Mouse (Mus musculus) layer of hippocampus, postnatal 10 days (tissue): ENCODE data around the gene Aktip. TPM values are rescaled to one million over a fixed set of nuclear protein-coding genes. Genes with fewer than 3 reads are reported as not detected.

Experiments used
- DNase-seq, 2 experiments: peaks; one replicate each; pipeline ENCODE4 v3.0.0; 2021; ENCODE audit warnings: low spot score in 2 of 2
- long read RNA-seq: library from polyadenylated mRNA; stranded (forward); transcript quantifications from one replicate; pipeline ENCODE4 v2.0.0, GENCODE M21; 2023
- total RNA-seq, 2 experiments: library from RNA; stranded (reverse); gene quantifications; 2 replicates each; pipeline ENCODE4 v1.2.3; 2021

Aktip gene
- 10 to 100 TPM; 62.6 to 73.8 TPM for total RNA-seq
- long read RNA-seq, transcript Aktip-205 (10 exons, 2,079 nt) = major isoform, 59 of 122 reads
- long read RNA-seq, transcript Aktip-201 (10 exons, 1,171 nt) = minor isoform, 27 of 122 reads
- long read RNA-seq, partial matches to known transcripts = 4 of 122 reads
- long read RNA-seq, other reads (novel, unspliced or antisense) = 28 of 122 reads

DNA sequence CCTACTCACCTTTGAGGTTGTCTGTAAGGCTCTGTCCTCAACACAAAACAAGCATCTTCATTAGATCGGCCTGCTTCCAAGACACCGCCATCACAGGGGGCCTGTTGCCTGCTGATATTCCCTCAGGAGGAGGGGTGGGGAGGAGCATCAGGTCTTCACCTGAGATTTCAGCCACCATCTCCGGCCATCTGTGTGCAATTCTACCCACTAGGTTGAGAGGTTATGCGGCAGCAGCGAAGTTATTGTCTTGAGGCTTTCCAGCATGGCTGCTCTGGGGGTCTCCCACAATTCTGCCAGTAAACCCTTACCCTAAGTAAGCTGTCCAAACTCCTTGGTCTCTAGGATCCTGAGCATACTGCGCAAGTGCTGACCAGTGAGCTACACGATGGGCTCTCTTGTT, at the start of gene Aktip:
Gene Aktip, minus strand, starts transcription at position 101 of the 400 bp plus-strand sequence.
- no peak for DNase-seq

DNA sequence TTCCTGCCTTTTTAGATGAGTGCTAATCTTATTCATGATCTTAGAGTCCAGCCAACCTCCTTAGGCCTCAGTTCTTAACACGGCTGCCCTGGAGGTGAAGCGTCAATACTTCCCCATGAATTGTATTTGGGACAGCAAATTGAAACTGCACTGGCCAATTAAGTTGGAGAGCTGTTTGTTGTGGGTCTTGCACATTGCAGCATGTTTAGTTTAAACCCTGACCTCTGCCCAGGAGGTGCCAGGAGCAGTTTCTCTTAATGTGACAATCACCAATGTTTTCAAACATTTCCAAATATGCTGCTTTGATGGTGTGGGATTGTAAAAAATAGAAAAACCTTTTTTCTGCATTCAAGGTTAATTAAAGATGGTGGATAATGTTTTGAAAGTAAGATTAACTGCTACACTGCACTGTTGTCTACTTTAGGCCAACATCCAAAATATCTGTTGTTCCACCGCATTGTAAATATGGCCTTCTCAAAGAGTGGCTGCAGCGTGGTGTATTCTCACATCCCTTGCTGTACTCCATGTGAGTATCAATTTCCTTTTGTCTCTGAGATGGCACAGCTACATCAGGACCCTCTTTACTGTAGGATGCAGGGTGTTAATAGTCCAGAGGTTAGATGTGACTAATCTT, 46.2 kb upstream of the Aktip start:
- no peak for DNase-seq

DNA sequence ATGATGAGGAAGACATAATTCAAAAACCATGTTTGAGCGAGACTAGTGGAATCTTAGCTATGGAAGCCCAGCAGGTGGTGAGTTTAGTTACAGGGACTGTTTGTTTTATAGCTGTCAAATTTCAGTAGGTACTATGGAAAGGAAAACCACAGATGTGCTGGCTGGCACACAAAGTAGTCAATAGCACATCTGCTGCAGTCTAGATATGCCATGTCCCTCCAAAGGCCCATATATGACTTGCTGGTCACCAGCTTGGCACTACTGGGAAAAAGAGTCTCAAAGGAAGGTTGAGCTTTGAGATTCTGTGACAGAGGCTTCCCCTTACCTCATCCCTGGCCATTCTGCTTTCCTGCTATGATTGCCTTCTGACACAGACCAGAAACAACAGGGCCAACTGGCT, 42.9 kb upstream of the Aktip start:
- DNase-seq = no peak

DNA sequence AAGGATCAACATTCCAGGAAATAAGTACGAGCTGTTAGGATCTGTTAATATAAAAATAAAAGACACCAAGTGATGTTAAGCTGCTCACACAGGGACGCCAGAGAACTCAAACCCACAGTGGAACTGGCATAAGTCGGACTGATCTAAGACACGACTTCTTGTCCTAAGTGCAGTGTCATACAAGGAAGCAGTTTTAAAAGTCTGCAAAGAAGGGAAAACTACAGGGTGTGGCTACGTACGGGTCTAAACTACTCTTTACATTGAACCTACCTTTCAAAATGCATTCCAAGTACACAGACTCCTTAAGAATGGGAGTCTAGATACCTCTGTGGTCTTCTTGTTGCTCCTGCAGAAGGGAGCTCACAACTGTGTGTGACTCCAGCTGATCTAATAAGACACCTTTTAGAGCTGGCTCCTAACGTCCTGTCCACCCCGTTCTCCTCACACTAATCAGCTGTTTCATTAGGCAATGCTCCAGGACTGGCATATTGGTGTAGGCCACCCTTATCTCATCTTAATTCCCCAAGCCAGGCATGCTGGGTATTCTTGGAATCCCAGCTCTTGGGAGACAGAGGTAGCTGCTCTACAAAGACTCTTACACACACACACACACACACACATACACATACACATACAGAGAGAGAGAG, 42.2 kb upstream of the Aktip start:
- DNase-seq = no peak

DNA sequence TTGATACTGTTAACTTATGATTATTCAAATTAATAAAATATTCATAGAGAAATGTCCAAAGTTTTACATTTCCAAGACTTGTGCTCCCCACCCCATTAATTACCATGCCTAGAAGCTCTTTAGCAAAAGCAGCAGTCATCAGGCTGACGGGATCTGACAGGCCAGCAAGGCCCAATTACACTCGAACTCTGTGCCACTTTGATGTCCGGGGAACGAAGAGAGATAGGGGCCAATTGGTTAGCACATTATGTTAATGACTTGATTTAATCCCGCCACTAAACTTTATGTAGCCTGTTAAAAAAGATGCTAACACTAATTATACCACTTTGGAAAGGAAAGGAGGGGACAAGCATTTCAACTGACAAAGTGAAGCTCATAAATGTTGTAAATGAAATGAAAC, 41.6 kb upstream of the Aktip start:
- DNase-seq = no peak

DNA sequence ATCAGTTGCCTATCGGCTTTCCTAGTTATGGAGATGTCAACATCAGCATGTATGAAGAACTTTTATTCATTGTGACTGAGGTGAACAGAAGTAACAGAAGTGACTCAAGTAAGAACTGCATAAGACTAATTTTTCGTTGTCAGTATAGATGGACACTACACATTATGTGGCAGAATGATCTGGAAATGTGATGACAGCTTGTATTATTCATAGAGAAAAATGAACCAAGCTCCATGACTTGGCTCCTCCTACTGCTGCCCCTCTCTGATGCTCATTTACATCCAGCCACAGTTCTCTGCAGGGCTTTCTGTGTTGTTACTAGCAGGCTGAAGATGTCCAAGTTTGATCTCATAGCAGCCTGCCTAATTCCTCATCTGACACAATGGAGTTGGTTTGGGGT, 37.4 kb upstream of the Aktip start:
- no peak for DNase-seq

DNA sequence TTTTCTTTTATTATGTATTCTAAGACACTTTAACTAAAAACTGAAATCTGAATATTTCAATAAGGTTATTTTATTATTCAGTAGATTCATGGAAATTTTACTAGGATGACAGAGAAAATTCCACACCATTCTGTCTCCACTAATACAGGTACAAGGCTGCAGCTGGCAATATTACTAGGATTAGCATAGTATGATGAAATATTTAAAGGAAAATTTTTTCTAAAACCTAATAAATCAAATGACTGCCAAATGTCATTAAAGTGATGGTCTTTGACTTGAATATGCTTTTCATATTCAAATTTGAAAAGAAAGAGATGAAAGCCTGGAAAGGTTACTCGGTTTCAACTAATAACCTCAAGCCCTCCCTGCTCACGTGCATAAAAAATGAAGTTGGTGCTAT, 34.3 kb upstream of the Aktip start:
- DNase-seq = no peak

DNA sequence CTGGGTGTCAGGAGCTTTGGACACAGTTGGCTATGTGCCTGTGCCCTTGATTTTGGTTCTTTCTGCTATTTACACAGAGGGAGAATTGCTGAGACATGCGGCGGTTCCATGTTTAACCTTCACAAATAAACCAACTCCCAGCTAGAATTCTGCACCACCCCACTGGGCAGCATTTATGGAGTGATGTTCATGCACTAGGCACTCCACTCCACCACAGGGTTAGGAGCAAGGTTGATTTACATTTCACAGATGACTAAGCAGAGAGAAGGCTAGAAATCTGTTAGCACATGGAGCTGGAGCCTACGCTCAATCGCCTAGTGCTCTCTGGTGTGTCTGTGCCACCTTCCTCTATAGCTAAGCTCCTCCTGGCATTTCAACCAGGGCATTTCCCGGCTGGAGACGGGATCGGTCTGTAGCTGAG, 27.7 kb upstream of the Aktip start:
- DNase-seq = no peak

DNA sequence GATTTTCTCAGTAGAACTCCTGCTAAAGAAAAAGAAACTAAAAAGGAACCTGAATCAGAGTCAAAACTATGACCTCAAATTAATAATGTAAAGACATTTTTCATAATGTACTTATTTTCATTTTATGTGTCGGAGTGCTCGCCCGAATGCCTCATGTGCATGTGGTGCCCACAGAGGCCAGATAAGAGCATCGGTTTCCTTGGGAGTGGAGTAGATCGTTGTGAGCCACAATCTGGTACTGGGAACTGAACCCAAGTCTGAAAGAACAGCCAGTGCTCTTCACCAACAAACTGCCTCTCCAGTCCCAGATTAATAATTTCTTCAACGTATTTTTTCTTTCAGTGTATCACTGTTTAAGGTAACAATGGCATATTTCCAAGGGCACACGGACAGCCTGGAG, 24.5 kb upstream of the Aktip start:
- no peak for DNase-seq

DNA sequence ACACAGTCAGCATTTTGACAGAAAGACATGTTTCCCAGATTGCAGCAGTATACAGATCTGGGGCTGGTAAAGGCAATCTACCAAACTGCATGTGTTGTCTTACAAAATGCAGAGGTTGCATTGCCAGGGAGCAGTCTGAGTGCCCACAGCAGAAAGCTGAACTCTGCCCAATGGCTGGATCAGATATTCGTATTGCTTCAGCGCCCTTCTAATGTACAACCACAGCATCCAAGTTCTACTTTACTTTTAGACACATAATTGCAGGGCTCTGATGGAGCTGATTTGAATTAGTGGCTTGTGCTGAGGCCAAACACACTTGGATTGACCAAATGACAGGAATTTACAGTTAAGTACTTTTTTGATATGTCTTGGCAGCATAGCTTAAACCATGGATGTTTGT, 22.1 kb upstream of the Aktip start:
- no peak for DNase-seq

DNA sequence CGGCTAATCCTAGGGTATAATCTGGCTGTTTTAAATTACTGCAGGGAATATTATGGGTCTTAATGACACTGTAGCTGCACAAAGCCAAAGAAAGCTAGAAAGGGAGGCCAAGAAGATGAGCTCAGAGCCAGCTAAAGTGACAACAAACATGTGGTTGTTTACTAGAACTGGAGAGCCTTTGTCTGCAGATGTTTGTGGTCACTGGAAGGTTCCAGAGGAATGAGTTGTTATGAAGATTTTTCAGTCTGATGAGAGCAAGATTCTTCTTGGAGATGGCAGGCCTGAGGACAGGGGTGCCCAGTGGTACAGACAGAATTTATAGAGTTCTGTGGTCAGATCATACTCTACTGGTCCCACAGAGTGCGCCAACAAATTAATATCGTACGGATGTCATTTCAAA, 18.5 kb upstream of the Aktip start:
- DNase-seq = no peak

DNA sequence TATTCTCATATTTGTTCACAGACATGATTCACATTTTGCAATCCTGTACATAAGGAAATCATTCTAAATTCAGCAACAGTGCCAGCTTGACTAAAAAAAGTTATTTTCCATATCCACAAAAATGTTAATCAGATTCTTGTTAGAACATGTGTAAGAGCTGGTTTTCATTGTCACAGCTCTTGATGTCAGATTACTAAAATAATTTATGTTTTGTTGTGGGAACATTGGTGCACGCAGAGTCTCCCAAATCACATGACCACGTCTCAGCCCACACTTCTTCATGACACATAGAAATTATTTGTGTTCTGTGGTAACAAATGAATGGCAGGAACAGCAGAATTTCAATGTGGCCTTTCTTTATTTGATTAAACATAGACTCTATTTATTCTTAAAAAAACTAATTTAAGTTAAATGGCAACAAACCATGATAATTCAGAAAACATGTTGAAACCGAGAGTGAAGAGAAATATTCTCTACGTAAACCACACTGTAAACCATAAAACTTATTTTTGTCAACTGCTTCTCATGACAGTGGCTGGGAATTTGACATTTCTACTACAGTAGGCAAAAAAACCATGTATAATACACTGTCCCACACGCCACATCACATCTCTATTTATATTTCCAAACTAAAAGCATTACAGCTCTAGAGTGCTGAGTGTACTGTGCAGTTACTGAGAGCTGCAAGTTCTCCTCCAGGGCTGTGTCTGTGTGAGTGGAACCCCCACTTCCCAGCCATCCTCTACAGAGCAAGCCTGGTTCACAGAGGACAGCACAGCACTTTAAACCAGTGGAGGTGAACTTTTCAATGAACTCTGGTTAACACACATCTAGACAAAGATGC, 17.5 kb upstream of the Aktip start:
- no peak for DNase-seq

DNA sequence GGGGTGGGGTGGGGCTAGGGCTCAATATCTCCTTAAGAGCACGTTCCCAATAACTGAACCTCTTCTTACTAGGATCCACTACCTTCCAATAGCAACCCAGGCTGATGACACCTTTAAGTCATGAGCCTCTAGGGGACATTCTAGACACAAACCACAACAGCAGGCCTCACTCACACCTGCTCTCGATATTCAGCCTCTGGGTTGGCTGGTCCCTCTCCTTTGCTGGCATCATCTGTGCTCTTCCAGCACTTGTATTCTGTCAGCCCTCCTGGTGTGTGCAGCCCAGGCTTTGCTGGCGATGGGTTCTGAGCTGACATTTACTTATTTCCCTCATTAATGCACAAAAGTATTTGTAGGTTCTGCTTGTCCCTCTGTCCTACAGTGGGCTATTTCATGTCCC, 14.5 kb upstream of the Aktip start:
- no peak for DNase-seq

DNA sequence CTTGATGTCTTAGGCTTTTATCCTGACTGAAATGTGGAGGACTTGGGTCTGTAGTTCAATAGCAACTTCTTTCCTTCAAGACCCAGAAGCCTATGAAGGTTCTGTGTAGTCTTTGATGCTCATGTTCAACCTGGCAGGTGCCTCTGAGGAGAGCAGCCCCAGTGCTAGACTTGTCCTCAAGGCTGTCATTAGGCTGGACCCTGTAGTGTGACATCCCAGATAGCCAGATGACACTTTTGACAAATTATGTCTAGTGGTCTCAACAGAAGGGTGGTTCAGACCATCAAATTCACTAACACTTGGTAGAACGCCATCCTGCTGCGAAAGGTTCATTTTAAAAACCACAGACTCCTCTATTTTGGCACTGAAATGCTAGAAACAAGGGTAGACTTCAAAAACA, 13.2 kb upstream of the Aktip start:
- no peak for DNase-seq

DNA sequence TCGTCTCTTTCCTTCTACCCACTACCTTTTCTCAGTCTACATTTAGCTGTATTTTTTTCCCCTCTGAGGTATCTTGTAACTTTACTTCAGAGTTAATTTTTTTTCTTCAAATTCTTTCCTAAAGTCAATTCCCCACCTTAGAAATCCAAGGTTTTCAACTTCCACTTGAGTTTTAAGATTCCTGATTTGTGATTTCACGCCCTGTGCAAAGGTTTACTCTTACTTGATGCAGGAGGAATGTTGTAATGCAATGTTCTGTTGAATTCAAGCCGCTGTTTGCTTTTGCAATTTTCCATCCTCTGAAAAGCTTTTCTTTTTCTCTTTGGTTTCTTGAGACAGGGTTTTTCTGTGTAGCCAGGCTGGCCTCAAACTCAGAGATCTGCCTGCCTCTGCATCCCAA, 9.9 kb upstream of the Aktip start:
- no peak for DNase-seq

DNA sequence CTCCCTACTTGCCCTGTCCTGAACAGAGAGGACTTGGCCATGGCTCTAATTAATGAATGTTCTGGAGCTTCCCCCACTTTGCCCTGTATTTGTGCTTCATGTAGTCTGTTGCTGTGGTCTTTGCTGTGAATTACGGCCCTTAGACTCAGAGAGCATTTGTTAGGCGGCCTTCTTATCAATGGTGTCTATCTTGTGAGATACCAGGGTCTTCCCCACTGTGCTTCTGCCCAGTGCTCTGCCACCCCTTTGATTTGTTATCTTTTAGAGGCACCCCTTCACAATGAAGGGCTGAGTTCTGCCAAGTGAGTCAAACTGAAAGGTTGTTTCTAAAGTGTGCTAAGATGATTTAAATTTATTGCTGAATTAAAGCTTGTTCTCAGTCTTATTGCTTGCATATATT, 7.9 kb upstream of the Aktip start:
- DNase-seq = no peak

DNA sequence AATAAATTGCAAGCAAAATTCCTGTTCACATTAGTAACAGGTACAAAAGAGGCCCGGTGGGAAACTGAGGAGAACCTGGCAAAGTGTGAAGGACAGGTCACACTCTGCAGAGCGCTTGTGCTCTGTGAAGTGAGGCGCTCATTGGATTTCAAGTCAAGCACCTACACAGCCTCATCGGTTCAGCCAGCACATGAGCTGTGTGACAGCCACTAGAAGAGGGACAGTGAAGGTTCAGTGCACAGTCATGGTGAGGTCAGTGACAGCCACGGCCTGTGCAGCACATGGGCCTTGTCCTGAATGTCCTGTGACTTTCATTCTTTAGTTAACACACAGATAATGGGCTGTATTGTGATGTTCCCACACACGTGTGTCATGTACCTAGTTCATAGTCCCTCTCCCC, 6.1 kb upstream of the Aktip start:
- no peak for DNase-seq

DNA sequence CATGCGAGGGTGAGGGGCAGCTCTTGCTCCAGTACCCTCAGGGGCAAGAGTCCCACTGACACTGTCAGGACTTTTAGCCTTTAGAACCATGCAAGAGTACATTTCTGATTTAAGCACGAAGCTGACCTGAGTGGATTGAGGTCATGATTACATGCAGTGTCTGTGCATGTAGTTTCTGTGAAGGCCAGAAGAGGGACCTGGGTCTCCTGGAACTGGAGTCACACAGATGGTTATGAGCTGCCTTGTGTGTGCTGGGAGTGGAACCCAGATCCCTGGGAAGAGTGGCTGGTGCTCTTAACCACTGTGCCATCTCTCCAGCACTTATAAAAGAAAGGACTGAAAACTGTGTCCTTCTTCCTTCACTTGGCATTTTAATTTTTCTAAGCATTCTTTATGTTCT, 1.4 kb upstream of the Aktip start:
- no peak for DNase-seq

DNA sequence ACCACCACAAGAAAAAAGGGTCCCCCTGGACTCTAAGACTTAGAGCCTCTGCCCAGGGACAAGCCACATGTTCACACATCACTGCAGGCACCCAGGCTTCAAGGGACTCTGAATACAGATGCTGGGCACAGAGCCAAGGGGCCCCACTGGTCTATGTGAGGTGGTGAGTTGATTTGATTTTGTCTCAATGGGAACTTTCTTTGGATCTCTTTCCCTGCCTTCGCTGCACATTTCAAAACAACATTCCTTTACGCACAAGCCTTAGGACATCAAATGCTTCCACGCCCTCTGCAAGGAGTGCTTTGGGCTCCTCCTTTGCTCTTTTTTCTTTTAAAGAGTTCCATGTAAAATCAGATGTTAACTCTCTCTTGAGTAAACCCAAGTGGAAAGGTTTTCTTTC, 1.7 kb downstream of the Aktip start:
- no peak for DNase-seq

DNA sequence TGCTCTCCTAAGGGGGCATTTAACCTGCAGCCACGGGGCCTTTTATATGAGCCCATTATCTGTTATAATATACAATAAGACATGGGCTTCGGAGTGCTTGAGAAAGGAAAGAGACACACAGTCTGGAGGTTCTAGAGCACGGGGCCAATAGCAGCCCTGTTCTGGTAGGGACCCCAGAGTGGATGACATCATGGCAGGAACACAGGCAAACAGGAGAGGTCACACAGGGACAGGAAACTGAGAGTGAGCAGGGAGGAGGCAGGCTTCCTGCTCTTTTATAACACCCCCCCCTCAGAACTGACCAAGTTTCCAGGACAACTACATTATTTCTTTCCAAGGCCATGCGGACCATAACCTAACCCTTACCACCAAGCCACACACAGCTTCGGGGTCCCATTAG, 2.5 kb downstream of the Aktip start:
- no peak for DNase-seq

DNA sequence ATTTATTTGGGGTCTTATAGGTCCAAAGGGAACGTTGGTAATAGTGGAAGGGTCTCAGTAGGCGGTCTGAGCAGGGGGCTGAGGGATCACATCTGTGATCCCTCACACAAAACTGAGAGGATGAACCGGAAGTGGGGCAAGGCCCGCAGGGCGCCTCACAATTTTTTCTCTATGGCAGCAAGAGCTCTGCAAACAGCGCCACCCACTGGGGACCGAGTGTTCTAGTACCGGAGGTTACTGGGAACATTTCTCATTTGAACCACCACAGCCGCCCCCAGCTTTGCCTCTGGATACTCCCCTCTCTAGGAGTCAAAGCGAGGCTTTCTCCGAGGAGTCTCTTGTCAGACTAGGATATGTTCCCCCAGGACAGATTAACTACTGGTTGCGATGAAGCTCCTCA, 3.1 kb downstream of the Aktip start:
- DNase-seq = no peak

DNA sequence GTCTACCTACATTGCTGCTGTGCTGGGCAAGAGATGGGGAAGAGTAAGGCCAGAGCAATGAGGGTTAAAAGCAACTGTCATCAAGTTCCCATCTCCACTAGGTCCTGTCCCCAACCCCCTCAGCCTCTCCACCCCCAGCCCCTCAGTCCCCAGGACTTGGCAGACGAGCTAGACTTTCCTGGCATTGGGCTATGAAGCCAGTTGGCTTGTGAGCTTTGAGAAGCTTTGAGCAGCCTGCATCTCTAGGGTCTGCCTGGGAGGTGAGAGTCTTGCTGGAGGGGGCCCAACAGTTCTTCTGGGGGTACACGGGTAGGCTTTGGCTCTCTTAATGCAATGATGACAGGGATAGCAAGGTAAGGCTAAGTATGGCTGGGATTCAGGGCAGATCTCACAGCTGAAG, 5.7 kb downstream of the Aktip start:
- DNase-seq = no peak
